Mouse (Mus musculus) testis, adult 2 months (tissue): Measurements from ENCODE around the gene Fbxw5. TPM values are rescaled to one million over a fixed set of nuclear protein-coding genes. Genes with fewer than 3 reads are reported as not detected.
A peak's percentile ranks its signal among the peaks of the same experiment; 100 is the strongest.

ENCODE experiments used
- H3K27ac ChIP-seq: fragments of 200-500 bp; 2 replicates; pipeline ENCODE4 v1.5.1; 2012; ENCODE audit warnings: low read depth, low read length; ENCODE audit not compliant: control insufficient read depth, insufficient read depth
- H3K27me3 ChIP-seq: fragments of 200-500 bp; 2 replicates; pipeline ENCODE4 v1.6.1; 2012; ENCODE audit warnings: mild to moderate bottlenecking, low read length, moderate library complexity; ENCODE audit not compliant: control insufficient read depth, insufficient read depth
- H3K36me3 ChIP-seq: fragments of 200-500 bp; 2 replicates; pipeline ENCODE4 v1.6.1; 2012; ENCODE audit warnings: mild to moderate bottlenecking, low read length; ENCODE audit not compliant: control insufficient read depth, insufficient read depth
- H3K4me1 ChIP-seq: fragments of 200-500 bp; 2 replicates; pipeline ENCODE4 v1.6.1; 2012; ENCODE audit warnings: low read length; ENCODE audit not compliant: control insufficient read depth, insufficient read depth
- H3K4me3 ChIP-seq: fragments of 200-500 bp; 2 replicates; pipeline ENCODE4 v1.5.1; 2012; ENCODE audit warnings: low read depth, mild to moderate bottlenecking, low read length, moderate library complexity, mixed read lengths; ENCODE audit not compliant: control insufficient read depth
- CTCF ChIP-seq: fragments of 200-500 bp; IDR thresholded peaks from 2 replicates; pipeline ENCODE4 v1.5.1; 2012; ENCODE audit warnings: low read depth, mild to moderate bottlenecking, inconsistent platforms, low read length, moderate library complexity; ENCODE audit not compliant: control insufficient read depth, insufficient read depth, insufficient replicate concordance
- POLR2A ChIP-seq: fragments of 200-500 bp; IDR thresholded peaks from 2 replicates; pipeline ENCODE4 v1.6.1; 2012; ENCODE audit warnings: low read depth, mild to moderate bottlenecking, inconsistent platforms, low read length, moderate library complexity; ENCODE audit not compliant: control insufficient read depth
- polyA plus RNA-seq: library from polyadenylated mRNA; depleted of rRNA; stranded (reverse); fragments of >200 nt; gene quantifications from 2 replicates; pipeline ENCODE4 v1.2.3, GENCODE M21; 2012

Fbxw5 gene
- polyA plus RNA-seq, 1 experiment = 166 TPM

DNA sequence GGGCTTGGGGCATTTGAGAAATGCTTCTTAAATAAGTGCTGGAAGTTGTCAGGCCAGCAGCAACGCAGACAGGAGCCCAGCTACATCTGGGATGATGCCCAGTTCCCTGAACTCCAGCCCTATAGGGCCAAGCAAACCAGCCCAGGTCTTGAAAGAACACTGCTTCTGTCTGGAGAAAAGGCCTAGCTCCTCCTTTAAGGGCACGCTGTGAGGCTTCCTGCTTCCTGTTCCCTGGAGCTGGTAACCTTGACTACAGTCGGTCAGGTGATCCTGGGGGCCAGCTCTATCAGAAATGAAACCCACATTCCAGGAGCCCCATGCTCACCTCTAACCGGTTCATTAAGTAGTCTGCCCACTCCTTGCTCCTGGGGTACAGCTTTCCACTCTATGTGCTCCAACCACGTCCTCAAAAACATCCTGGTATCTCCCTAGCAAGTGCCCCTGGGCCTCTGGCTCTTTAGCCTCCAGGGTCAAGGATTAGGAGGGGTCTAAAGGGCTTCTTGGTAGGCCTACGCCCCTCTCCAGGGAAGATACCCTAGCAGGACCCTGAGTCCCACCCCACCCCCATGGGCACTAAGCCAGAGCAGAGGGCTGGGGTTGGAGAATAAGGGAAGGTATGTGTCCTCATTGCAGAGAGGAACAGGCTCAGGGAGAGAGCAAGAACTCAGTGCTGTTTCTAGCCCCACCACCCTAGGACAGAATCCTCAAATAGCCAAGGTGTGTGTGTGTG, 2.5 kb upstream of the Fbxw5 start:
- TF ChIP-seq POLR2A (no peak), CTCF (no peak)
- Histone ChIP-seq H3K36me3 (no peaks in the 10 kb centered on the region; the same call in 1 of the 2 replicates), H3K4me1 (peaks cover 18% of the 10 kb centered on the region), H3K27me3 (no peaks in the 10 kb centered on the region), H3K27ac (no peak overlapping the region), H3K4me3 (no peak overlapping the region)

GRCm38 (mm10) chr2:25498622-25499478, 1.7 kb upstream of the Fbxw5 start:
- TF ChIP-seq CTCF = no peak
- TF ChIP-seq POLR2A = no peak
- H3K4me1 ChIP-seq = peaks cover 18% of the 10 kb centered on the region
- H3K27me3 ChIP-seq = no peaks in the 10 kb centered on the region
- no peak overlapping the region for H3K4me3 ChIP-seq
- no peak overlapping the region for H3K27ac ChIP-seq
- H3K36me3 ChIP-seq = no peaks in the 10 kb centered on the region; the same call in 1 of the 2 replicates

- TF ChIP-seq POLR2A (no peak), CTCF (no peak)
These were observed 427 bp upstream of the Fbxw5 start for GRCm38 (mm10) chr2:25500071-25500575.

GRCm38 (mm10) chr2:25501593-25502486, 1.3 kb downstream of the Fbxw5 start, which contains the start of gene C8g:
Gene C8g, minus strand, starts transcription at chr2:25501719.
- H3K4me1 ChIP-seq = peaks cover 18% of the 10 kb centered on the region
- H3K27me3 ChIP-seq = no peaks in the 10 kb centered on the region
- peak within 1 kb of the TSS; percentile 89 for H3K27ac ChIP-seq
- TF ChIP-seq CTCF (no peak), POLR2A (peak; percentile 72; the same call in 1 of the 2 replicates)
- H3K36me3 ChIP-seq = peaks cover 3% of the 10 kb centered on the region
- peak within 1 kb of the TSS; percentile 99 for H3K4me3 ChIP-seq

More at GRCm38 (mm10) chr2:25500071-25500575, 427 bp upstream of the Fbxw5 start:
- H3K36me3 ChIP-seq = peaks cover 2% of the 10 kb centered on the region
- peak overlapping the region; percentile 99 for H3K4me3 ChIP-seq
- H3K4me1 ChIP-seq = peaks cover 18% of the 10 kb centered on the region
- H3K27me3 ChIP-seq = no peaks in the 10 kb centered on the region
- H3K27ac ChIP-seq = peak overlapping the region; percentile 74

DNA sequence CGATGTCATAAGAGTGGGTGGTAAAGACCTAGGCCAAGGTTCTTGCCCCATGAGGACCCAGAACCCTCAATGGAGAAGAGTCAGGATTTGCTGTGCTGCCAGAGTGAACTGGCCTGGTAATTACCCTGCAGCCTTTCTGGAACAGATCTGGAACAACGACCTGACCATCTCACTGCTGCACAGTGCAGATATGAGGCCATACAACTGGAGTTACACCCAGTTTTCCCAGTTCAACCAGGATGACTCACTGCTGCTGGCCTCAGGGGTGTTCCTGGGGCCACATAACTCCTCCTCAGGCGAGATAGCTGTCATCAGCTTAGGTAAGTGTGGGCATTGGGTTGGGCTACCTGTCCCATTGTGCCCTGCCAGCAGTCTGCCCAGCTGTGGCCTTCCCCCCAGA, 2.2 kb downstream of the Fbxw5 start:
- peaks cover 3% of the 10 kb centered on the region for H3K36me3 ChIP-seq
- H3K4me1 ChIP-seq = peaks cover 18% of the 10 kb centered on the region
- no peak for TF ChIP-seq POLR2A
- TF ChIP-seq CTCF = no peak
- peak overlapping the region; percentile 99 for H3K4me3 ChIP-seq
- H3K27ac ChIP-seq = no peak overlapping the region; the same call in 1 of the 2 replicates
- H3K27me3 ChIP-seq = no peaks in the 10 kb centered on the region

- H3K27ac ChIP-seq = no peak overlapping the region
- no peak overlapping the region for H3K4me3 ChIP-seq
- H3K27me3 ChIP-seq = no peaks in the 10 kb centered on the region
- H3K4me1 ChIP-seq = peaks cover 18% of the 10 kb centered on the region
- peaks cover 3% of the 10 kb centered on the region for H3K36me3 ChIP-seq
- no peak for TF ChIP-seq CTCF
These were observed 4.0 kb downstream of the Fbxw5 start for GRCm38 (mm10) chr2:25504538-25504937.
